Mouse (Mus musculus): Measurements from ENCODE around the gene Ddr1. TPM values are rescaled to one million over a fixed set of nuclear protein-coding genes. Genes with fewer than 3 reads are reported as not detected.

The Ddr1 gene
- polyA plus RNA-seq, 1 experiment from 2014 or later = 38.4 TPM

GRCm38 (mm10) chr17:35692368-35692767 is 12.1 kb downstream of the Ddr1 start:
- WGBS = 80% methylated on average over 4 of the region's 4 CpGs
- Histone ChIP-seq H3K27ac (no peak overlapping the region), H3K27me3 (peaks cover under 1% of the 10 kb centered on the region; the same call in 1 of the 2 replicates), H3K9ac (replicated peaks) (no peak overlapping the region), H3K4me1 (replicated peaks) (peaks cover 3% of the 10 kb centered on the region), H3K4me3 (replicated peaks) (no peak overlapping the region), H3K36me3 (peaks cover 76% of the 10 kb centered on the region), H3K4me2 (no peak overlapping the region), H3K9me3 (peaks cover 8% of the 10 kb centered on the region; the same call in 1 of the 2 replicates)
- ATAC-seq (ENCODE audit: insufficient number of reproducible peaks, insufficient read depth, low FRiP score, low TSS enrichment, low read depth) = no peak

GRCm38 (mm10) chr17:35691811-35692210 is 12.6 kb downstream of the Ddr1 start:
- H3K4me2 ChIP-seq = no peak overlapping the region
- peaks cover 8% of the 10 kb centered on the region; the same call in 1 of the 2 replicates for H3K9me3 ChIP-seq
- H3K9ac ChIP-seq (replicated peaks) = no peak overlapping the region
- H3K4me1 ChIP-seq (replicated peaks) = no peaks in the 10 kb centered on the region
- H3K4me3 ChIP-seq (replicated peaks) = no peak overlapping the region
- H3K27me3 ChIP-seq = no peaks in the 10 kb centered on the region; the same call in 1 of the 2 replicates
- 85% methylated on average over 4 of the region's 4 CpGs for WGBS
- H3K27ac ChIP-seq = no peak overlapping the region
- peaks cover 82% of the 10 kb centered on the region for H3K36me3 ChIP-seq
- ATAC-seq (ENCODE audit: insufficient number of reproducible peaks, insufficient read depth, low FRiP score, low TSS enrichment, low read depth) = no peak

- peaks cover 90% of the 10 kb centered on the region for H3K36me3 ChIP-seq
- H3K4me2 ChIP-seq = no peak overlapping the region
- ATAC-seq (ENCODE audit: insufficient number of reproducible peaks, insufficient read depth, low FRiP score, low TSS enrichment, low read depth) = no peak
- H3K27ac ChIP-seq = no peak overlapping the region
- H3K4me1 ChIP-seq (replicated peaks) = no peaks in the 10 kb centered on the region
- H3K4me3 ChIP-seq (replicated peaks) = no peak overlapping the region
- peaks cover 2% of the 10 kb centered on the region; the same call in 1 of the 2 replicates for H3K9me3 ChIP-seq
- WGBS = 90% methylated on average over 18 of the region's 18 CpGs
- no peak overlapping the region for H3K9ac ChIP-seq (replicated peaks)
- H3K27me3 ChIP-seq = no peaks in the 10 kb centered on the region; the same call in 1 of the 2 replicates
Measured at GRCm38 (mm10) chr17:35689936-35690645, 14.3 kb downstream of the Ddr1 start.

DNA sequence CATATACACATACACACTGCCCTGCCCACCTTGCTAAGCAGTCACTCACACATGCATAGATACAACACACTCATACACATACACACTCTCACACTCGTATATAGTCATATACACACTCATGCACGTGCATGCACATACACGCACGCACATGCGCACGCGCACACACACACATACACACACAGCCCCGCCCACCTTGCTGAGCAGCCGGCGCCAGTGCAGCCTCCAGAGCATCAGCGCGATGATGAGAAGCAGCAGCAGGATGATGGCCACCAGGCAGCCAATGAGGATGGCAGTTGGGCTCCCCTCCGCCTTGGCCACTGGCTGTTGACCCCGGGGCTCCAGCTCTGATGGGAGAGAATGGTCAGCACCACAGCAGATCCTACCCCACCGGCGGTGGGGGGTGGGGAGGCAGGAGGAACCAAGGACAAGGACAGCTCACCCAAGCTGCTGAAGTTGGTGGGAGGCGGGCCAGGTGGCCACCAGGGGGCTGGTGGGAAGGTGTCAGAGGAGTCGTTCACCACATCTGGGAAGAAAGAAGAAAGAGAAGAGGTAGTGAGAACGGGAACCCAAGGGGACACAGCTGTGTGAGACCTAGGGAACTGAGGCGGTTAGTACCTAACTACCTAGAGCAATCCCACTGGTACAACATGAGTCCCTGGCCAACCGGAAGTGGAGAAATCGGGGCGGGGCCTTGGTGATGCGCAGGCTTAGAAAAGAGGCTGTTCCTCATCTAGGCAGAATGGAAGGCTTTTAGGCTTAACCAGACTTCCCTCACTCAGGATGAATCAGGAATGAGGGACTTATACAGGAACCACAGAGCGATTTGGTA is 15.9 kb downstream of the Ddr1 start:
- H3K27ac ChIP-seq = no peak overlapping the region
- H3K4me1 ChIP-seq (replicated peaks) = no peaks in the 10 kb centered on the region
- ATAC-seq (ENCODE audit: insufficient number of reproducible peaks, insufficient read depth, low FRiP score, low TSS enrichment, low read depth) = no peak
- H3K4me2 ChIP-seq = no peak overlapping the region
- H3K9ac ChIP-seq (replicated peaks) = no peak overlapping the region
- WGBS = 79% methylated on average over 25 of the region's 25 CpGs
- no peaks in the 10 kb centered on the region for H3K9me3 ChIP-seq
- peaks cover 97% of the 10 kb centered on the region for H3K36me3 ChIP-seq
- no peaks in the 10 kb centered on the region; the same call in 1 of the 2 replicates for H3K27me3 ChIP-seq
- no peak overlapping the region for H3K4me3 ChIP-seq (replicated peaks)

DNA sequence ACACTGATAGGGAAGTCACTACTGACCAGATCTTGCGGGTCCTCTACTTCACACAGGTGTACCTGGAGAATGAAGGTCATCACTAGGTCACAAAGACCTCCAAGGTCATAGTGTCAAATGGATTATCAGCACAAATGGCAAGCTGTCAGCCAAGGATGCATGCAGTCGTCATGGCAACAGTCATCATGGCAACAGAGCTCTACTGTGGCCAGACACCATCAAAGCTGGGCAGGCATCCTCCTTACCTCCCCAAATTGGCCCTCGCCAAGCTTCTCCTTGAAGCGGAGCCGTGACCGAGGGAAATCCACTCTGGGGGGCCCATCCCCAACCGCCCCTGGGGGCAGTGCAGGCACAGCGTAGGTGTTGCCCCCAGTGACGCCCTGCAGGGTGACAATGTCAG is 19.4 kb downstream of the Ddr1 start:
- 66% methylated on average over 9 of the region's 9 CpGs for WGBS

DNA sequence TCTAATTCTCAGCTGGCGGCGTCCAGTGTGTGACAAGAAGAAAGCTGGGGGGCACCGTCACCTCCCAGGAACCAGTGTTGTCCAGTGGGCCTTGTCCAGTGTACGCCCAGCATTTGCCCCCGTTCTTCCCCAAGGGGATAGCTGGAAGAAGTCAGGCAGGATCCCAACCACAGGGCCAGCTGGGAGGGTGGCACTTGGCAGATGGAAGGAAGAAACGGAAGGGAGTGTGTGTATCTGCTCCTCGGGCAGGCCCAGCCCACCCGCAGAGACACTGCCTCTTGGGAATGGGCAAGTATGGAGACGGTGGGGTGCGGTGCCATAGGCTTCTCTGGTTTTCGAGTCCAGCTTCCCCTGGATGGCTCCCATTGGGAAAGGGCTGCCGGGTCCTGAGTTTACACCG is 22.4 kb downstream of the Ddr1 start:
- Histone ChIP-seq H3K4me1 (replicated peaks) (no peaks in the 10 kb centered on the region), H3K36me3 (peaks cover 58% of the 10 kb centered on the region), H3K9me3 (no peaks in the 10 kb centered on the region), H3K4me2 (no peak overlapping the region), H3K27me3 (no peaks in the 10 kb centered on the region; the same call in 1 of the 2 replicates), H3K4me3 (replicated peaks) (no peak overlapping the region), H3K9ac (replicated peaks) (no peak overlapping the region), H3K27ac (no peak overlapping the region)
- ATAC-seq (ENCODE audit: insufficient number of reproducible peaks, insufficient read depth, low FRiP score, low TSS enrichment, low read depth) = no peak
- 85% methylated on average over 13 of the region's 13 CpGs for WGBS

More for the DNA sequence above, 19.4 kb downstream of the Ddr1 start:
- Histone ChIP-seq H3K27ac (no peak overlapping the region), H3K9me3 (no peaks in the 10 kb centered on the region), H3K36me3 (peaks cover 89% of the 10 kb centered on the region), H3K27me3 (no peaks in the 10 kb centered on the region; the same call in 1 of the 2 replicates), H3K4me1 (replicated peaks) (no peaks in the 10 kb centered on the region), H3K4me2 (no peak overlapping the region), H3K4me3 (replicated peaks) (no peak overlapping the region), H3K9ac (replicated peaks) (no peak overlapping the region)
- ATAC-seq (ENCODE audit: insufficient number of reproducible peaks, insufficient read depth, low FRiP score, low TSS enrichment, low read depth) = no peak

GRCm38 (mm10) chr17:35680591-35680990 is 23.8 kb downstream of the Ddr1 start:
- peaks cover 44% of the 10 kb centered on the region for H3K36me3 ChIP-seq
- H3K9ac ChIP-seq (replicated peaks) = no peak overlapping the region
- no peak for ATAC-seq (ENCODE audit: insufficient number of reproducible peaks, insufficient read depth, low FRiP score, low TSS enrichment, low read depth)
- WGBS = 46% methylated on average over 6 of the region's 6 CpGs
- H3K27ac ChIP-seq = no peak overlapping the region
- no peaks in the 10 kb centered on the region for H3K27me3 ChIP-seq
- H3K4me2 ChIP-seq = no peak overlapping the region
- H3K4me3 ChIP-seq (replicated peaks) = no peak overlapping the region
- no peaks in the 10 kb centered on the region for H3K9me3 ChIP-seq
- H3K4me1 ChIP-seq (replicated peaks) = no peaks in the 10 kb centered on the region

DNA sequence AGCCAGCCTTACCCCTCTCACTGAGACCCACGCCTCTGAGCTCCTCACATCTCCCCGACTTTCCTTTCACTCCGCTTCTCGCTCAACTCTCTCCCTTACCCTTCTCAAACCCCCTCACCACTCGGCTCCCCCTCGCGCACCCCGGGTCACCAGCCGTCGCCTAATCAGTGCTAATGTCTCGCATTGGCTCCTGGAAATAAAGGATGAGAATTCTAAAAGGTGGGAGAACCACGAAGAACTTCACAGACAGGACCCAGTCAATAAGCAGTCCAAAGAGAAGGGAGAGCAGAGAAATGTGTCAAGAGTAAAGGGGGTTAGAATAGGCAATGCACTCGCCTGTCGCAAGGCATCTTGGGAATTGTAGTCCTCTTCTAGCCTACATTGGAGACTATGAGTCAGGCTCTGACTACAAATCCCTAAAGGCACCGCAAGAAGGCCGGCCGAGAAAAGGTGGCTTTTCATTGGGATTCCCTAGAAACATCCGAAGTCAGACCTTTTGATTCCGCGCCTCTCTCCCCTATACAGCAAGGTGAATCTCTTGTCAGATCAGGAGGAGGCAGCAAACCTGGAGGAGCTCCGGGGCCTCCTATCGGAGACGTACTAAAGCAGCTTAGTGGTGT is 30.9 kb downstream of the Ddr1 start, which contains the start of gene Gtf2h4:
TSS of gene Gtf2h4 (minus strand) at position 324 of the 620 bp plus-strand sequence.
- Histone ChIP-seq H3K9ac (replicated peaks) (peak within 1 kb of the TSS; percentile 81), H3K4me1 (replicated peaks) (peaks cover 8% of the 10 kb centered on the region), H3K27ac (peak within 1 kb of the TSS; percentile 35; the same call in 1 of the 2 replicates), H3K36me3 (peaks cover 24% of the 10 kb centered on the region; the same call in 1 of the 2 replicates), H3K27me3 (no peaks in the 10 kb centered on the region), H3K4me2 (peak within 1 kb of the TSS; percentile 91), H3K9me3 (no peaks in the 10 kb centered on the region), H3K4me3 (replicated peaks) (peak within 1 kb of the TSS; percentile 72)
- ATAC-seq (ENCODE audit: insufficient number of reproducible peaks, insufficient read depth, low FRiP score, low TSS enrichment, low read depth) = peak; percentile 93
- 3% methylated on average over 23 of the region's 23 CpGs for WGBS

- Histone ChIP-seq H3K9me3 (no peaks in the 10 kb centered on the region), H3K27ac (no peak overlapping the region), H3K27me3 (no peaks in the 10 kb centered on the region), H3K36me3 (peaks cover 24% of the 10 kb centered on the region; the same call in 1 of the 2 replicates), H3K4me1 (replicated peaks) (peaks cover 14% of the 10 kb centered on the region), H3K4me3 (replicated peaks) (peak overlapping the region; percentile 72), H3K9ac (replicated peaks) (no peak overlapping the region; the same call in 1 of the 2 replicates), H3K4me2 (peak overlapping the region; percentile 91)
- no peak for ATAC-seq (ENCODE audit: insufficient number of reproducible peaks, insufficient read depth, low FRiP score, low TSS enrichment, low read depth)
- 91% methylated on average over 6 of the region's 6 CpGs for WGBS
Measured at GRCm38 (mm10) chr17:35672527-35672926, 31.9 kb downstream of the Ddr1 start.

DNA sequence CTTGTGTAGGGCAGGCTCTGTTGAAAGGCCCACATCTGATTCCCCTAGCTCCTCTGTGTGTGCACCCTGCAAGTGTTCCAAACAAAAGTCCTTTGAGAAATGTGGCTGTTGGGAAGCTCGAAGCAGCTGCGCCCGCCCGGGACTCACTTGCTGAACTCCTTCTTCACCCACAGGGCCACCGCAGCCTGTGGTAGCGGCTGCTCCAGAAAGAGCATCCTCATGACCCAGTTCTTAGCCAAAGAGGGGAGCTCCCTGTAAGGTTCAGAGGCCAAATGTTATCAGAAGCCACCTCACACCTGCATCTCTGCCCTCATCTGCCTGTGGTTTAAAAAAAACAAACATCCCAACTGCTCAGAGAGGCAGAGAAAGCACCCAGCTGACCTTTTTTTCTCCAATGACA is 32.6 kb downstream of the Ddr1 start:
- ATAC-seq (ENCODE audit: insufficient number of reproducible peaks, insufficient read depth, low FRiP score, low TSS enrichment, low read depth) = no peak
- no peaks in the 10 kb centered on the region for H3K9me3 ChIP-seq
- no peak overlapping the region for H3K9ac ChIP-seq (replicated peaks)
- H3K4me2 ChIP-seq = no peak overlapping the region
- peaks cover 15% of the 10 kb centered on the region for H3K4me1 ChIP-seq (replicated peaks)
- 90% methylated on average over 6 of the region's 6 CpGs for WGBS
- H3K27ac ChIP-seq = no peak overlapping the region
- H3K4me3 ChIP-seq (replicated peaks) = no peak overlapping the region
- peaks cover 24% of the 10 kb centered on the region; the same call in 1 of the 2 replicates for H3K36me3 ChIP-seq
- no peaks in the 10 kb centered on the region for H3K27me3 ChIP-seq

DNA sequence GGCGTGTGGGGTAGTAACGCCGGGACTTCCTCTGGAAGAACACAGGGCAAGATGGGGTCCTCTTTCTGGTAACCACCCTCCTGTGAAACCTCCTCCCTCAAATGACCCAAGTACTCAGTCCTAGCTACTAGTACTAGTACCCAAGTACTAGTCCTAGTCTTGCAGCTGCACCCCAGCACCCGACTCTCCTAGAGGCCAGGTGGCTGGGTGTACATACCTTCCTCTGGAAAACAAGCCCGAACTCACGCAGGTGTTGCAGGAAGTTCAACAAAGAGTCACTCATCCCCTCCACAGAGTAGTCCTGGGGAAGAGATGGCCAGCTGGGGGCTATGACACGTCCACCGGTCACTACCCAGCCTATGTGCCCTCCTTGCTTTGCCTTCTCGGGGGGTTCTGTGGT is 34.7 kb downstream of the Ddr1 start:
- no peak for ATAC-seq (ENCODE audit: insufficient number of reproducible peaks, insufficient read depth, low FRiP score, low TSS enrichment, low read depth)
- no peaks in the 10 kb centered on the region for H3K27me3 ChIP-seq
- H3K4me1 ChIP-seq (replicated peaks) = peaks cover 26% of the 10 kb centered on the region
- no peak overlapping the region for H3K4me2 ChIP-seq
- peaks cover 29% of the 10 kb centered on the region for H3K36me3 ChIP-seq
- H3K9ac ChIP-seq (replicated peaks) = no peak overlapping the region
- no peak overlapping the region for H3K27ac ChIP-seq
- 92% methylated on average over 9 of the region's 9 CpGs for WGBS
- no peaks in the 10 kb centered on the region for H3K9me3 ChIP-seq
- H3K4me3 ChIP-seq (replicated peaks) = no peak overlapping the region
